ENCODE assay signal across 9 mouse cellular contexts in genomic region chr1:152520798-152521575, GRCm38 (mm10).
DNase-seq lines count a peak whose midpoint lies in the region; ATAC-seq lines count a peak whose summit lies in the region.
"Had no signal": no experiment of that assay in that cellular context is flagged by ENCODE, and none has a peak within 500 bp of the region (broad histone marks: within the 10 kb centered on the region; RNA-seq: fewer than 3 reads in every experiment).

No protein-coding gene starts in this region.

- no peak overlapping the region for H3K4me3 ChIP-seq in embryonic facial prominence, embryonic 10.5 days
- no peak overlapping the region for H3K4me3 ChIP-seq in hindbrain, embryonic 14.5 days (replicated peaks; ENCODE audit: low read length)
- H3K4me3 ChIP-seq in limb, embryonic 11.5 days (ENCODE audit: low read depth, low read length), result no peak overlapping the region
- no peak overlapping the region for H3K4me3 ChIP-seq in neural tube, embryonic 11.5 days (ENCODE audit: low read depth, low read length)
- H3K4me3 ChIP-seq: myocyte had no signal

- H3K4me2 ChIP-seq in hindbrain, embryonic 14.5 days (replicated peaks), result no peak overlapping the region
- no peak overlapping the region for H3K4me2 ChIP-seq in limb, embryonic 11.5 days (ENCODE audit: low read depth, severe bottlenecking)
- H3K4me2 ChIP-seq in neural tube, embryonic 11.5 days (ENCODE audit: low read depth), result no peak overlapping the region

- DNase-seq in ovary, postnatal 14 days (ENCODE audit: low spot score), result peak; percentile 46
- DNase-seq in ovary, adult 18-20 months (ENCODE audit: low spot score), result no peak
- DNase-seq in adipocyte (ENCODE audit: low spot score), result peak; percentile 69
- DNase-seq in embryonic facial prominence, embryonic 10.5 days (ENCODE audit: low spot score), result peak; percentile 77
- DNase-seq in hindbrain, embryonic 14.5 days (ENCODE audit: low spot score), result peak; percentile 55
- DNase-seq in limb, embryonic 11.5 days (ENCODE audit: low spot score), result peak; percentile 76
- peak; percentile 69 for DNase-seq in neural tube, embryonic 11.5 days (ENCODE audit: low spot score)
- no peak for DNase-seq in yolk sac, embryonic 10.5 days (ENCODE audit: low spot score)

- peaks cover 83% of the 10 kb centered on the region for H3K36me3 ChIP-seq in embryonic facial prominence, embryonic 10.5 days (replicated peaks)
- H3K36me3 ChIP-seq in hindbrain, embryonic 14.5 days (replicated peaks; ENCODE audit: control insufficient read depth, insufficient read depth), result peaks cover 17% of the 10 kb centered on the region; the same call in 1 of the 2 replicates
- H3K36me3 ChIP-seq in limb, embryonic 11.5 days (ENCODE audit: control insufficient read depth, insufficient read depth, low read length), result peaks cover 4% of the 10 kb centered on the region
- H3K36me3 ChIP-seq in neural tube, embryonic 11.5 days (ENCODE audit: control insufficient read depth, insufficient read depth, low read length), result peaks cover 2% of the 10 kb centered on the region; the same call in 1 of the 2 replicates

- 73% methylated on average over 16 of the region's 16 CpGs for WGBS in embryonic facial prominence, embryonic 10.5 days
- 77% methylated on average over 16 of the region's 16 CpGs for WGBS in hindbrain, embryonic 14.5 days
- 74% methylated on average over 16 of the region's 16 CpGs for WGBS in limb, embryonic 11.5 days
- 77% methylated on average over 16 of the region's 16 CpGs for WGBS in neural tube, embryonic 11.5 days

- no peaks in the 10 kb centered on the region for H3K4me1 ChIP-seq in embryonic facial prominence, embryonic 10.5 days
- peaks cover 7% of the 10 kb centered on the region for H3K4me1 ChIP-seq in hindbrain, embryonic 14.5 days (replicated peaks; ENCODE audit: control insufficient read depth, insufficient read depth, low read length)
- no peaks in the 10 kb centered on the region for H3K4me1 ChIP-seq in limb, embryonic 11.5 days (ENCODE audit: control insufficient read depth, insufficient read depth, low read length)
- no peaks in the 10 kb centered on the region for H3K4me1 ChIP-seq in neural tube, embryonic 11.5 days (ENCODE audit: control insufficient read depth, insufficient read depth, low read length)

- no peak overlapping the region for H3K27ac ChIP-seq in embryonic facial prominence, embryonic 10.5 days (replicated peaks)
- no peak overlapping the region for H3K27ac ChIP-seq in hindbrain, embryonic 14.5 days
- no peak overlapping the region for H3K27ac ChIP-seq in limb, embryonic 11.5 days (replicated peaks; ENCODE audit: low read depth, low read length)
- H3K27ac ChIP-seq in neural tube, embryonic 11.5 days (ENCODE audit: low read depth, low read length), result no peak overlapping the region

- H3K27me3 ChIP-seq in embryonic facial prominence, embryonic 10.5 days (replicated peaks; ENCODE audit: low read depth, poor library complexity, severe bottlenecking), result no peaks in the 10 kb centered on the region
- H3K27me3 ChIP-seq in hindbrain, embryonic 14.5 days (ENCODE audit: control insufficient read depth, insufficient read depth, low read length), result no peaks in the 10 kb centered on the region
- H3K27me3 ChIP-seq in limb, embryonic 11.5 days (ENCODE audit: control insufficient read depth, insufficient read depth, low read length), result no peaks in the 10 kb centered on the region
- H3K27me3 ChIP-seq in neural tube, embryonic 11.5 days (ENCODE audit: control insufficient read depth, insufficient read depth, low read length), result no peaks in the 10 kb centered on the region

- H3K9ac ChIP-seq in hindbrain, embryonic 14.5 days, result no peak overlapping the region
- H3K9ac ChIP-seq in limb, embryonic 11.5 days (ENCODE audit: low read length), result no peak overlapping the region
- H3K9ac ChIP-seq in neural tube, embryonic 11.5 days (ENCODE audit: low read length), result no peak overlapping the region

- H3K9me3 ChIP-seq in embryonic facial prominence, embryonic 10.5 days, result no peaks in the 10 kb centered on the region
- no peaks in the 10 kb centered on the region for H3K9me3 ChIP-seq in hindbrain, embryonic 14.5 days (ENCODE audit: control insufficient read depth, low read length)
- no peaks in the 10 kb centered on the region for H3K9me3 ChIP-seq in limb, embryonic 11.5 days (ENCODE audit: control insufficient read depth, low read length)
- H3K9me3 ChIP-seq in neural tube, embryonic 11.5 days (ENCODE audit: control insufficient read depth, low read length), result no peaks in the 10 kb centered on the region

- ATAC-seq in hindbrain, embryonic 14.5 days (ENCODE audit: low FRiP score), result no peak
- ATAC-seq in limb, embryonic 11.5 days (ENCODE audit: insufficient number of reproducible peaks, low FRiP score, low TSS enrichment, low read depth), result no peak
- no peak for ATAC-seq in neural tube, embryonic 11.5 days (ENCODE audit: insufficient read depth, low FRiP score, low TSS enrichment)

Comparison
In these comparisons a context has a peak if more than half of its experiments do, and no peak if none do; other contexts are left out.
1. DNase-seq: peak in ovary, postnatal 14 days (single experiment), adipocyte (single experiment), embryonic facial prominence, embryonic 10.5 days (single experiment), hindbrain, embryonic 14.5 days (single experiment), limb, embryonic 11.5 days (single experiment) and neural tube, embryonic 11.5 days (single experiment); none in ovary, adult 18-20 months (single experiment) and yolk sac, embryonic 10.5 days (single experiment).